Mouse (Mus musculus) heart, adult 2 months (tissue): Measurements from ENCODE around the gene Ubfd1. TPM values are rescaled to one million over a fixed set of nuclear protein-coding genes. Genes with fewer than 3 reads are reported as not detected.
A peak's percentile ranks its signal among the peaks of the same experiment; 100 is the strongest.

ENCODE experiments used
- DNase-seq, 2 experiments: peaks; one replicate each; pipeline ENCODE4 v3.0.0; 2021
- H3K27ac ChIP-seq: fragments of 200-600 bp; 2 replicates; pipeline ENCODE4 v1.8.1; 2022
- H3K27me3 ChIP-seq: fragments of 200-500 bp; 2 replicates; pipeline ENCODE4 v1.6.1; 2012; ENCODE audit warnings: mild to moderate bottlenecking, low read length, inconsistent platforms, mixed read lengths; ENCODE audit not compliant: control insufficient read depth, insufficient read depth
- H3K36me3 ChIP-seq: fragments of 200-500 bp; 2 replicates; pipeline ENCODE4 v1.6.1; 2012; ENCODE audit warnings: low read length, inconsistent platforms; ENCODE audit not compliant: control insufficient read depth, insufficient read depth
- H3K4me1 ChIP-seq: fragments of 200-500 bp; 2 replicates; pipeline ENCODE4 v1.6.1; 2011; ENCODE audit warnings: low read length; ENCODE audit not compliant: control insufficient read depth, insufficient read depth
- H3K4me3 ChIP-seq: fragments of 200-600 bp; 2 replicates; pipeline ENCODE4 v1.8.1; 2022
- H3K79me2 ChIP-seq: fragments of 200-500 bp; replicated peaks from 2 replicates; pipeline ENCODE4 v1.6.1; 2012; ENCODE audit warnings: mild to moderate bottlenecking, inconsistent platforms, low read length, moderate library complexity, mixed read lengths; ENCODE audit not compliant: control insufficient read depth, insufficient read depth
- H3K9ac ChIP-seq: fragments of 200-500 bp; 2 replicates; pipeline ENCODE4 v1.6.1; 2012; ENCODE audit warnings: low read depth, mild to moderate bottlenecking, control low read depth, inconsistent platforms, low read length, mixed read lengths
- CTCF ChIP-seq: fragments of 200-600 bp; IDR thresholded peaks from 2 replicates; pipeline ENCODE4 v1.8.1; 2022; ENCODE audit warnings: antibody characterized with exemption, mild to moderate bottlenecking, moderate library complexity
- EP300 ChIP-seq: fragments of 200-500 bp; IDR thresholded peaks from 2 replicates; pipeline ENCODE4 v1.6.1; 2011; ENCODE audit warnings: low read depth, low read length, control low read depth; ENCODE audit not compliant: insufficient read depth
- POLR2A ChIP-seq: fragments of 200-500 bp; IDR thresholded peaks from 2 replicates; pipeline ENCODE4 v1.6.1; 2011; ENCODE audit warnings: mild to moderate bottlenecking, low read depth, low read length, control low read depth; ENCODE audit not compliant: insufficient read depth
- WGBS: fragments of 180-500 bp; shearing (Covaris S2); methylation state at CpG from one replicate; pipeline ENCODE4 v1.1.7; 2018; 5-methylcytosine and 5-hydroxymethylcytosine counted together
- intact Hi-C: fragments of 180-260 bp; cut with DNase I; formaldehyde crosslinking; loops from one replicate; pipeline ENCODE4 v1.15.1; 2025
- polyA plus RNA-seq: library from polyadenylated mRNA; depleted of rRNA; stranded (reverse); fragments of >200 nt; gene quantifications from 2 replicates; pipeline ENCODE4 v1.2.3, GENCODE M21; 2012
- total RNA-seq, 2 experiments: library from RNA; stranded (reverse); gene quantifications; 2 replicates each; pipeline ENCODE4 v1.2.3; 2021

Gene Ubfd1
- total and polyA plus RNA-seq, 3 experiments: 17.8 to 37.2 (median 30.4) TPM

GRCm38 (mm10) chr7:122033371-122033770 lies 33.6 kb upstream of the Ubfd1 start:
- no peak overlapping the region for H3K9ac ChIP-seq
- DNase-seq: no peak
- TF ChIP-seq CTCF (no peak), EP300 (no peak), POLR2A (no peak)
- no peak overlapping the region for H3K27ac ChIP-seq
- no peaks in the 10 kb centered on the region for H3K27me3 ChIP-seq
- no peaks in the 10 kb centered on the region for H3K79me2 ChIP-seq
- no peaks in the 10 kb centered on the region for H3K36me3 ChIP-seq
- WGBS: 61% methylated on average over 3 of the region's 3 CpGs
- intact Hi-C loops: no loop called here
- H3K4me3 ChIP-seq: no peak overlapping the region
- H3K4me1 ChIP-seq: no peaks in the 10 kb centered on the region

GRCm38 (mm10) chr7:122034348-122034747 lies 32.6 kb upstream of the Ubfd1 start:
- WGBS: 1% methylated on average over 2 of the region's 2 CpGs
- Histone ChIP-seq H3K27ac (no peak overlapping the region), H3K4me1 (no peaks in the 10 kb centered on the region), H3K4me3 (no peak overlapping the region), H3K9ac (no peak overlapping the region), H3K27me3 (no peaks in the 10 kb centered on the region), H3K79me2 (no peaks in the 10 kb centered on the region), H3K36me3 (no peaks in the 10 kb centered on the region)
- no peak for DNase-seq
- peak; percentile 73 for TF ChIP-seq CTCF
- TF ChIP-seq POLR2A: no peak
- no peak for TF ChIP-seq EP300
- intact Hi-C loops: loop anchor here (2.0 kb wide), 1 partner anchor 64 kb away; no protein-coding TSS in a partner anchor

- peak overlapping the region; percentile 75 for H3K27ac ChIP-seq
- 69% methylated on average over 8 of the region's 8 CpGs for WGBS
- no peak overlapping the region for H3K9ac ChIP-seq
- intact Hi-C loops: loop anchor here (2.0 kb wide), 1 partner anchor 23 kb away; the partner anchor contains the start of genes Ears2 and Ubfd1
- H3K4me1 ChIP-seq: peaks cover 4% of the 10 kb centered on the region
- no peak overlapping the region for H3K4me3 ChIP-seq
- H3K36me3 ChIP-seq: peaks cover 9% of the 10 kb centered on the region
- H3K27me3 ChIP-seq: no peaks in the 10 kb centered on the region
- TF ChIP-seq POLR2A (no peak), EP300 (no peak), CTCF (no peak)
- peak in 1 of 2 experiments; percentile 10 for DNase-seq
- no peaks in the 10 kb centered on the region for H3K79me2 ChIP-seq
Observed at GRCm38 (mm10) chr7:122044106-122044505, 22.9 kb upstream of the Ubfd1 start.

GRCm38 (mm10) chr7:122045181-122045634 lies 21.8 kb upstream of the Ubfd1 start:
- Histone ChIP-seq H3K27ac (peak overlapping the region; percentile 91), H3K4me3 (no peak overlapping the region), H3K4me1 (peaks cover 4% of the 10 kb centered on the region), H3K36me3 (peaks cover 9% of the 10 kb centered on the region), H3K27me3 (no peaks in the 10 kb centered on the region), H3K79me2 (no peaks in the 10 kb centered on the region), H3K9ac (no peak overlapping the region)
- intact Hi-C loops: loop anchor here (2.0 kb wide), 1 partner anchor 22 kb away; the partner anchor contains the start of genes Ears2 and Ubfd1
- TF ChIP-seq EP300 (peak; percentile 77; the same call in 1 of the 2 replicates), CTCF (no peak)
- peak; percentile 41 to 77 for DNase-seq
- 39% methylated on average over 4 of the region's 4 CpGs for WGBS

GRCm38 (mm10) chr7:122045711-122046110 lies 21.3 kb upstream of the Ubfd1 start:
- H3K9ac ChIP-seq: no peak overlapping the region
- intact Hi-C loops: loop anchor here (2.0 kb wide), 1 partner anchor 21 kb away; the partner anchor contains the start of genes Ears2 and Ubfd1
- WGBS: 56% methylated on average over 1 of the region's 1 CpGs
- DNase-seq: peak in 1 of 2 experiments; percentile 8
- peak overlapping the region; percentile 91 for H3K27ac ChIP-seq
- H3K36me3 ChIP-seq: peaks cover 9% of the 10 kb centered on the region
- H3K27me3 ChIP-seq: no peaks in the 10 kb centered on the region
- no peaks in the 10 kb centered on the region for H3K79me2 ChIP-seq
- no peak for TF ChIP-seq POLR2A
- TF ChIP-seq EP300: no peak
- no peak for TF ChIP-seq CTCF
- peaks cover 4% of the 10 kb centered on the region for H3K4me1 ChIP-seq
- no peak overlapping the region for H3K4me3 ChIP-seq

GRCm38 (mm10) chr7:122046813-122047212 lies 20.2 kb upstream of the Ubfd1 start:
- TF ChIP-seq CTCF (no peak), POLR2A (no peak), EP300 (no peak)
- H3K27ac ChIP-seq: peak overlapping the region; percentile 91
- peaks cover 4% of the 10 kb centered on the region for H3K4me1 ChIP-seq
- 16% methylated on average over 2 of the region's 2 CpGs for WGBS
- no peak overlapping the region for H3K4me3 ChIP-seq
- H3K9ac ChIP-seq: no peak overlapping the region
- H3K27me3 ChIP-seq: no peaks in the 10 kb centered on the region
- peaks cover 9% of the 10 kb centered on the region for H3K36me3 ChIP-seq
- peak in 1 of 2 experiments; percentile 7 for DNase-seq
- H3K79me2 ChIP-seq: no peaks in the 10 kb centered on the region
- intact Hi-C loops: no loop called here
